Mouse (Mus musculus) heart, adult 2 months (tissue): ENCODE measurements around the gene Igsf21. TPM values are rescaled to one million over a fixed set of nuclear protein-coding genes. Genes with fewer than 3 reads are reported as not detected.

Experiments used
- DNase-seq, 2 experiments: peaks; one replicate each; pipeline ENCODE4 v3.0.0; 2021
- H3K27ac ChIP-seq: fragments of 200-600 bp; 2 replicates; pipeline ENCODE4 v1.8.1; 2022
- H3K27me3 ChIP-seq: fragments of 200-500 bp; 2 replicates; pipeline ENCODE4 v1.6.1; 2012; ENCODE audit warnings: mild to moderate bottlenecking, low read length, inconsistent platforms, mixed read lengths; ENCODE audit not compliant: control insufficient read depth, insufficient read depth
- H3K36me3 ChIP-seq: fragments of 200-500 bp; 2 replicates; pipeline ENCODE4 v1.6.1; 2012; ENCODE audit warnings: low read length, inconsistent platforms; ENCODE audit not compliant: control insufficient read depth, insufficient read depth
- H3K4me1 ChIP-seq: fragments of 200-500 bp; 2 replicates; pipeline ENCODE4 v1.6.1; 2011; ENCODE audit warnings: low read length; ENCODE audit not compliant: control insufficient read depth, insufficient read depth
- H3K4me3 ChIP-seq: fragments of 200-600 bp; 2 replicates; pipeline ENCODE4 v1.8.1; 2022
- H3K79me2 ChIP-seq: fragments of 200-500 bp; replicated peaks from 2 replicates; pipeline ENCODE4 v1.6.1; 2012; ENCODE audit warnings: mild to moderate bottlenecking, inconsistent platforms, low read length, moderate library complexity, mixed read lengths; ENCODE audit not compliant: control insufficient read depth, insufficient read depth
- H3K9ac ChIP-seq: fragments of 200-500 bp; 2 replicates; pipeline ENCODE4 v1.6.1; 2012; ENCODE audit warnings: low read depth, mild to moderate bottlenecking, control low read depth, inconsistent platforms, low read length, mixed read lengths
- CTCF ChIP-seq: fragments of 200-600 bp; IDR thresholded peaks from 2 replicates; pipeline ENCODE4 v1.8.1; 2022; ENCODE audit warnings: antibody characterized with exemption, mild to moderate bottlenecking, moderate library complexity
- EP300 ChIP-seq: fragments of 200-500 bp; IDR thresholded peaks from 2 replicates; pipeline ENCODE4 v1.6.1; 2011; ENCODE audit warnings: low read depth, low read length, control low read depth; ENCODE audit not compliant: insufficient read depth
- POLR2A ChIP-seq: fragments of 200-500 bp; IDR thresholded peaks from 2 replicates; pipeline ENCODE4 v1.6.1; 2011; ENCODE audit warnings: mild to moderate bottlenecking, low read depth, low read length, control low read depth; ENCODE audit not compliant: insufficient read depth
- WGBS: fragments of 180-500 bp; shearing (Covaris S2); methylation state at CpG from one replicate; pipeline ENCODE4 v1.1.7; 2018; 5-methylcytosine and 5-hydroxymethylcytosine counted together
- intact Hi-C: fragments of 180-260 bp; cut with DNase I; formaldehyde crosslinking; loops from one replicate; pipeline ENCODE4 v1.15.1; 2025
- polyA plus RNA-seq: library from polyadenylated mRNA; depleted of rRNA; stranded (reverse); fragments of >200 nt; gene quantifications from 2 replicates; pipeline ENCODE4 v1.2.3, GENCODE M21; 2012
- total RNA-seq, 2 experiments: library from RNA; stranded (reverse); gene quantifications; 2 replicates each; pipeline ENCODE4 v1.2.3; 2021

Igsf21 gene
- total and polyA plus RNA-seq, 3 experiments: 0.14 to 0.76 (median 0.16) TPM

GRCm38 (mm10) chr4:139993111-139993755 lies 253.4 kb downstream of the Igsf21 start:
- no peak for DNase-seq
- Histone ChIP-seq H3K4me1 (no peaks in the 10 kb centered on the region), H3K9ac (no peak overlapping the region), H3K36me3 (no peaks in the 10 kb centered on the region), H3K79me2 (no peaks in the 10 kb centered on the region), H3K4me3 (no peak overlapping the region), H3K27ac (no peak overlapping the region), H3K27me3 (no peaks in the 10 kb centered on the region)
- TF ChIP-seq EP300 (no peak), POLR2A (no peak), CTCF (no peak)
- intact Hi-C loops: no loop called here
- whole genome bisulfite sequencing: 25% methylated on average over 7 of the region's 16 CpGs

- Histone ChIP-seq H3K27ac (no peak overlapping the region), H3K4me1 (no peaks in the 10 kb centered on the region), H3K79me2 (no peaks in the 10 kb centered on the region), H3K27me3 (no peaks in the 10 kb centered on the region; the same call in 1 of the 2 replicates), H3K9ac (no peak overlapping the region), H3K4me3 (no peak overlapping the region), H3K36me3 (no peaks in the 10 kb centered on the region)
- WGBS: 30% methylated on average over 7 of the region's 7 CpGs
- no peak for DNase-seq
- intact Hi-C loops: no loop called here
- TF ChIP-seq EP300: no peak
Observed at GRCm38 (mm10) chr4:139986913-139987312, 259.7 kb downstream of the Igsf21 start.

- Histone ChIP-seq H3K9ac (no peak overlapping the region), H3K27me3 (no peaks in the 10 kb centered on the region), H3K27ac (no peak overlapping the region), H3K79me2 (no peaks in the 10 kb centered on the region), H3K36me3 (no peaks in the 10 kb centered on the region), H3K4me1 (no peaks in the 10 kb centered on the region), H3K4me3 (no peak overlapping the region)
- 35% methylated on average over 5 of the region's 5 CpGs for whole genome bisulfite sequencing
- TF ChIP-seq EP300: no peak
- no peak for TF ChIP-seq POLR2A
- TF ChIP-seq CTCF: no peak
- no peak for DNase-seq
- intact Hi-C loops: no loop called here
Observed at GRCm38 (mm10) chr4:139978716-139979115, 267.9 kb downstream of the Igsf21 start.

- TF ChIP-seq POLR2A (no peak), EP300 (no peak), CTCF (no peak)
Observed at GRCm38 (mm10) chr4:139977308-139977781, 269.2 kb downstream of the Igsf21 start.

More at GRCm38 (mm10) chr4:139977308-139977781, 269.2 kb downstream of the Igsf21 start:
- no peak overlapping the region for H3K9ac ChIP-seq
- H3K4me3 ChIP-seq: no peak overlapping the region
- no peaks in the 10 kb centered on the region for H3K27me3 ChIP-seq
- intact Hi-C loops: no loop called here
- no peak overlapping the region for H3K27ac ChIP-seq
- 25% methylated on average over 5 of the region's 5 CpGs for WGBS
- H3K4me1 ChIP-seq: no peaks in the 10 kb centered on the region
- no peak for DNase-seq
- H3K79me2 ChIP-seq: no peaks in the 10 kb centered on the region
- no peaks in the 10 kb centered on the region for H3K36me3 ChIP-seq
